Mouse (Mus musculus) liver, embryonic 15.5 days (tissue): ENCODE results near the gene Nfatc2ip. TPM values are rescaled to one million over a fixed set of nuclear protein-coding genes. Genes with fewer than 3 reads are reported as not detected.

Experiments
- ATAC-seq: fragments of 200-750 bp; cut with Nextera tagmentation; 2 replicates; pipeline ENCODE4 v1.8.0; 2017; ENCODE audit warnings: moderate number of reproducible peaks, mild to moderate bottlenecking, moderate library complexity; ENCODE audit not compliant: insufficient read depth
- H3K27ac ChIP-seq: fragments of 300-500 bp; sonication (generic); replicated peaks from 2 replicates; pipeline ENCODE4 v1.5.1; 2015; ENCODE audit warnings: mild to moderate bottlenecking, inconsistent platforms
- H3K27me3 ChIP-seq: fragments of 300-500 bp; sonication (generic); 2 replicates; pipeline ENCODE4 v1.6.1; 2015; ENCODE audit warnings: mild to moderate bottlenecking, inconsistent platforms
- H3K36me3 ChIP-seq: fragments of 300-500 bp; sonication (generic); replicated peaks from 2 replicates; pipeline ENCODE4 v1.6.1; 2015; ENCODE audit warnings: moderate library complexity, mild to moderate bottlenecking, inconsistent platforms
- H3K4me1 ChIP-seq: fragments of 300-500 bp; sonication (generic); replicated peaks from 2 replicates; pipeline ENCODE4 v1.6.1; 2015; ENCODE audit warnings: inconsistent platforms
- H3K4me2 ChIP-seq: fragments of 300-500 bp; sonication (generic); 2 replicates; pipeline ENCODE4 v1.6.1; 2015; ENCODE audit warnings: moderate library complexity, mild to moderate bottlenecking, inconsistent platforms
- H3K4me3 ChIP-seq: fragments of 300-500 bp; sonication (generic); replicated peaks from 2 replicates; pipeline ENCODE4 v1.5.1; 2015; ENCODE audit warnings: mild to moderate bottlenecking, inconsistent platforms
- H3K9ac ChIP-seq: fragments of 300-500 bp; sonication (generic); 2 replicates; pipeline ENCODE4 v1.6.1; 2015; ENCODE audit warnings: moderate library complexity, mild to moderate bottlenecking, inconsistent platforms
- H3K9me3 ChIP-seq: fragments of 300-500 bp; sonication (generic); replicated peaks from 2 replicates; pipeline ENCODE4 v1.6.1; 2016; ENCODE audit warnings: inconsistent platforms
- WGBS: fragments of 180-500 bp; shearing (Covaris S2); methylation state at CpG from one replicate; pipeline ENCODE4 v1.1.7; 2015; ENCODE audit warnings: mixed read lengths; ENCODE audit not compliant: insufficient replicate concordance; 5-methylcytosine and 5-hydroxymethylcytosine counted together
- polyA plus RNA-seq: library from polyadenylated mRNA; unstranded; fragments of >200 nt; fragmentation: Nextera tagmentation; extraction: Ambion mirVana; gene quantifications from 2 replicates; pipeline ENCODE4 v1.2.1, GENCODE M21; 2015

Nfatc2ip gene
- polyA plus RNA-seq, 1 experiment from 2014 or later = 2.0 TPM

- Histone ChIP-seq H3K4me1 (peaks cover 46% of the 10 kb centered on the region), H3K9me3 (no peaks in the 10 kb centered on the region), H3K4me3 (no peak overlapping the region), H3K27ac (no peak overlapping the region), H3K9ac (no peak overlapping the region), H3K27me3 (no peaks in the 10 kb centered on the region), H3K36me3 (no peaks in the 10 kb centered on the region), H3K4me2 (no peak overlapping the region)
- no peak for ATAC-seq
- 44% methylated on average over 14 of the region's 14 CpGs for WGBS
These were observed 41.6 kb downstream of the Nfatc2ip start for GRCm38 (mm10) chr7:126354738-126355614.

GRCm38 (mm10) chr7:126353994-126354365, 42.6 kb downstream of the Nfatc2ip start:
- 54% methylated on average over 3 of the region's 3 CpGs for WGBS
- no peak overlapping the region for H3K27ac ChIP-seq
- no peak overlapping the region for H3K4me3 ChIP-seq
- no peaks in the 10 kb centered on the region for H3K36me3 ChIP-seq
- H3K9me3 ChIP-seq = no peaks in the 10 kb centered on the region
- ATAC-seq = no peak
- H3K27me3 ChIP-seq = no peaks in the 10 kb centered on the region
- no peak overlapping the region for H3K9ac ChIP-seq
- no peak overlapping the region for H3K4me2 ChIP-seq
- H3K4me1 ChIP-seq = peaks cover 46% of the 10 kb centered on the region

GRCm38 (mm10) chr7:126353251-126353993, 43.1 kb downstream of the Nfatc2ip start:
- H3K4me2 ChIP-seq = no peak overlapping the region
- no peaks in the 10 kb centered on the region for H3K27me3 ChIP-seq
- no peaks in the 10 kb centered on the region for H3K36me3 ChIP-seq
- H3K27ac ChIP-seq = no peak overlapping the region
- ATAC-seq = no peak
- H3K4me1 ChIP-seq = peaks cover 50% of the 10 kb centered on the region
- no peak overlapping the region for H3K4me3 ChIP-seq
- H3K9ac ChIP-seq = no peak overlapping the region
- 41% methylated on average over 11 of the region's 11 CpGs for WGBS
- no peaks in the 10 kb centered on the region for H3K9me3 ChIP-seq

- H3K27me3 ChIP-seq = no peaks in the 10 kb centered on the region
- H3K4me3 ChIP-seq = no peak overlapping the region
- H3K9ac ChIP-seq = no peak overlapping the region
- H3K9me3 ChIP-seq = no peaks in the 10 kb centered on the region
- no peak overlapping the region for H3K4me2 ChIP-seq
- H3K27ac ChIP-seq = no peak overlapping the region
- H3K36me3 ChIP-seq = no peaks in the 10 kb centered on the region
- no peak for ATAC-seq
- 67% methylated on average over 10 of the region's 10 CpGs for WGBS
- H3K4me1 ChIP-seq = peaks cover 39% of the 10 kb centered on the region
These were observed 45.1 kb downstream of the Nfatc2ip start for GRCm38 (mm10) chr7:126351419-126351951.

- whole genome bisulfite sequencing = 66% methylated on average over 20 of the region's 20 CpGs
- H3K27me3 ChIP-seq = no peaks in the 10 kb centered on the region
- no peak overlapping the region for H3K4me3 ChIP-seq
- H3K4me2 ChIP-seq = 0 out of 2 replicates have a peak overlapping the region, but pooled peaks have one; percentile 16
- ATAC-seq = no peak
- H3K36me3 ChIP-seq = no peaks in the 10 kb centered on the region
- peaks cover 33% of the 10 kb centered on the region for H3K4me1 ChIP-seq
- no peak overlapping the region for H3K27ac ChIP-seq
- no peaks in the 10 kb centered on the region for H3K9me3 ChIP-seq
- no peak overlapping the region for H3K9ac ChIP-seq
These were observed 45.7 kb downstream of the Nfatc2ip start for GRCm38 (mm10) chr7:126350748-126351418.

- Histone ChIP-seq H3K4me2 (no peak overlapping the region; the same call in 1 of the 2 replicates), H3K27me3 (no peaks in the 10 kb centered on the region), H3K9me3 (no peaks in the 10 kb centered on the region), H3K27ac (no peak overlapping the region), H3K36me3 (no peaks in the 10 kb centered on the region), H3K4me3 (no peak overlapping the region), H3K9ac (no peak overlapping the region), H3K4me1 (peaks cover 11% of the 10 kb centered on the region)
- WGBS = 24% methylated on average over 8 of the region's 8 CpGs
- peak; percentile 62 for ATAC-seq
These were observed 48.2 kb downstream of the Nfatc2ip start for GRCm38 (mm10) chr7:126348293-126348692.

- Histone ChIP-seq H3K9me3 (no peaks in the 10 kb centered on the region), H3K27me3 (no peaks in the 10 kb centered on the region), H3K4me2 (no peak overlapping the region), H3K27ac (no peak overlapping the region), H3K4me3 (no peak overlapping the region), H3K4me1 (peaks cover 11% of the 10 kb centered on the region), H3K36me3 (no peaks in the 10 kb centered on the region), H3K9ac (no peak overlapping the region)
- no peak for ATAC-seq
- WGBS = 25% methylated on average over 1 of the region's 1 CpGs
These were observed 49.4 kb downstream of the Nfatc2ip start for GRCm38 (mm10) chr7:126347098-126347497.

- H3K4me2 ChIP-seq = no peak overlapping the region
- H3K36me3 ChIP-seq = no peaks in the 10 kb centered on the region
- H3K27me3 ChIP-seq = no peaks in the 10 kb centered on the region
- H3K27ac ChIP-seq = no peak overlapping the region
- H3K9ac ChIP-seq = no peak overlapping the region
- no peak for ATAC-seq
- peaks cover 11% of the 10 kb centered on the region for H3K4me1 ChIP-seq
- no peaks in the 10 kb centered on the region for H3K9me3 ChIP-seq
- 53% methylated on average over 3 of the region's 3 CpGs for WGBS
- H3K4me3 ChIP-seq = no peak overlapping the region
These were observed 50.6 kb downstream of the Nfatc2ip start for GRCm38 (mm10) chr7:126345969-126346368.

- Histone ChIP-seq H3K9me3 (no peaks in the 10 kb centered on the region), H3K27me3 (no peaks in the 10 kb centered on the region), H3K4me1 (peaks cover 11% of the 10 kb centered on the region), H3K4me2 (no peak overlapping the region), H3K27ac (no peak overlapping the region), H3K36me3 (no peaks in the 10 kb centered on the region), H3K4me3 (no peak overlapping the region), H3K9ac (no peak overlapping the region)
- WGBS = 65% methylated on average over 3 of the region's 3 CpGs
- ATAC-seq = no peak
These were observed 51.0 kb downstream of the Nfatc2ip start for GRCm38 (mm10) chr7:126345557-126345956.

GRCm38 (mm10) chr7:126340896-126341295, 55.6 kb downstream of the Nfatc2ip start:
- Histone ChIP-seq H3K9ac (no peak overlapping the region), H3K4me2 (no peak overlapping the region), H3K4me1 (no peaks in the 10 kb centered on the region), H3K36me3 (no peaks in the 10 kb centered on the region), H3K9me3 (no peaks in the 10 kb centered on the region), H3K4me3 (no peak overlapping the region), H3K27me3 (no peaks in the 10 kb centered on the region), H3K27ac (no peak overlapping the region)
- WGBS = 22% methylated on average over 6 of the region's 6 CpGs
- ATAC-seq = no peak

- no peaks in the 10 kb centered on the region for H3K4me1 ChIP-seq
- no peak overlapping the region for H3K9ac ChIP-seq
- H3K27me3 ChIP-seq = no peaks in the 10 kb centered on the region
- H3K4me3 ChIP-seq = no peak overlapping the region
- H3K9me3 ChIP-seq = no peaks in the 10 kb centered on the region
- 34% methylated on average over 6 of the region's 6 CpGs for WGBS
- no peak overlapping the region for H3K27ac ChIP-seq
- H3K36me3 ChIP-seq = no peaks in the 10 kb centered on the region
- ATAC-seq = peak; percentile 66
- H3K4me2 ChIP-seq = no peak overlapping the region
These were observed 56.3 kb downstream of the Nfatc2ip start for GRCm38 (mm10) chr7:126340206-126340618.
